Mouse (Mus musculus) limb, embryonic 12.5 days (tissue): ENCODE data around the gene Hmox2. TPM values are rescaled to one million over a fixed set of nuclear protein-coding genes. Genes with fewer than 3 reads are reported as not detected.

Source experiments
- ATAC-seq: fragments of 200-750 bp; cut with Nextera tagmentation; 2 replicates; pipeline ENCODE4 v1.8.0; 2017; ENCODE audit warnings: low read depth, moderate TSS enrichment; ENCODE audit not compliant: insufficient number of reproducible peaks, insufficient read depth, low FRiP score, low TSS enrichment
- H3K27ac ChIP-seq: fragments of 300-500 bp; sonication (generic); 2 replicates; pipeline ENCODE4 v1.5.1; 2016; ENCODE audit warnings: mild to moderate bottlenecking, moderate library complexity
- H3K27me3 ChIP-seq: fragments of 300-500 bp; sonication (generic); 2 replicates; pipeline ENCODE4 v1.6.1; 2016; ENCODE audit warnings: mild to moderate bottlenecking, moderate library complexity
- H3K36me3 ChIP-seq: fragments of 300-500 bp; sonication (generic); 2 replicates; pipeline ENCODE4 v1.6.1; 2016; ENCODE audit warnings: mild to moderate bottlenecking, moderate library complexity
- H3K4me1 ChIP-seq: fragments of 300-500 bp; sonication (generic); replicated peaks from 2 replicates; pipeline ENCODE4 v1.6.1; 2016
- H3K4me2 ChIP-seq: fragments of 300-500 bp; sonication (generic); 2 replicates; pipeline ENCODE4 v1.6.1; 2016; ENCODE audit warnings: mild to moderate bottlenecking, moderate library complexity
- H3K4me3 ChIP-seq: fragments of 300-500 bp; sonication (generic); replicated peaks from 2 replicates; pipeline ENCODE4 v1.5.1; 2016; ENCODE audit warnings: mild to moderate bottlenecking
- H3K9ac ChIP-seq: fragments of 300-500 bp; sonication (generic); replicated peaks from 2 replicates; pipeline ENCODE4 v1.6.1; 2016; ENCODE audit warnings: mild to moderate bottlenecking, moderate library complexity
- H3K9me3 ChIP-seq: fragments of 300-500 bp; sonication (generic); 2 replicates; pipeline ENCODE4 v1.6.1; 2016; ENCODE audit warnings: mild to moderate bottlenecking, moderate library complexity
- WGBS: fragments of 180-500 bp; shearing (Covaris S2); methylation state at CpG from one replicate; pipeline ENCODE4 v1.1.7; 2016; 5-methylcytosine and 5-hydroxymethylcytosine counted together
- polyA plus RNA-seq: library from polyadenylated mRNA; unstranded; fragments of >200 nt; fragmentation: Nextera tagmentation; extraction: Ambion mirVana; gene quantifications from 2 replicates; pipeline ENCODE4 v1.2.1, GENCODE M21; 2016

Gene Hmox2
- polyA plus RNA-seq, 1 experiment from 2014 or later = 106 TPM

DNA sequence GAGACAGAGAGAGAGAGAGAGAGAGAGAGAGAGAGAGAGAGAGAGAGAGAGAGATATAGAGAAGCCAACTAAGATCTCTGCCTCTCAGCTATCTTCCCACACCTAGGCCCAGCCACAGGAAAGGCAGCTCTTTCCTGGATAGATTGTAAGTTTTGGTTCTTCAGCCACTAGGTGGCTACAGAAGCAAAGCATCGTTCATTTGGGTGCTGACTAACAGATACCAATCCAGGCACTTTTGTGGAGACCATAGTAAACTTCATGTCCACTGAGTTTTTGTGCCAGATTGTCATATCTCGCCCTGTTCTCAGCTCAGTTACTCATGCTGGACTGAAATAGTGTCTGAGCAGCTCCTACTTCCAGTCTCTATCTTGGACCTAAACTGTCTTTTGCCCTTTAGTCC, 37.1 kb downstream of the Hmox2 start:
- Histone ChIP-seq H3K9ac (no peak overlapping the region), H3K9me3 (no peaks in the 10 kb centered on the region), H3K4me2 (no peak overlapping the region), H3K27ac (no peak overlapping the region), H3K27me3 (no peaks in the 10 kb centered on the region), H3K4me1 (no peaks in the 10 kb centered on the region), H3K36me3 (peaks cover 55% of the 10 kb centered on the region), H3K4me3 (no peak overlapping the region)
- ATAC-seq = no peak
- WGBS = 41% methylated on average over 2 of the region's 2 CpGs

DNA sequence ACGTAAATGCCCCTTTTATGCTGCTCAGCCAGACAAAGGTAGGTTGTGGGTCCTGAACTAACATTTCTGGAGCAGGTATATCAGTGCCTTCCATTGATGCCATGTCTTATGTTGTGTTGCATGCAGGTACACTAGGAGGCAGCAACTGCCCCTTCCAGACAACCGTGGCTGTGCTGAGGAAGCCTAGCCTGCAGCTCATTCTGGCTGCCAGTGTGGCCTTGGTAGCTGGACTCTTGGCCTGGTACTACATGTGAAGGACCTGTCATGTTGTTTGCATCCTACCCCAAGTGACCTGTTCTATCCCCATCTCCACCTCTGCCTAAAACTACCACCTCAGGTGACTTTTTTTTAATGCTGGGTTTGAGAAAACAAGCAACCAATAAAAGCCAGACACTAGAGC, 39.7 kb downstream of the Hmox2 start:
- H3K4me1 ChIP-seq = no peaks in the 10 kb centered on the region
- peaks cover 81% of the 10 kb centered on the region for H3K36me3 ChIP-seq
- 87% methylated on average over 2 of the region's 2 CpGs for WGBS
- no peak for ATAC-seq
- no peak overlapping the region for H3K27ac ChIP-seq
- H3K4me3 ChIP-seq = no peak overlapping the region
- no peak overlapping the region for H3K4me2 ChIP-seq
- no peaks in the 10 kb centered on the region for H3K27me3 ChIP-seq
- no peak overlapping the region for H3K9ac ChIP-seq
- no peaks in the 10 kb centered on the region for H3K9me3 ChIP-seq

GRCm38 (mm10) chr16:4767012-4767790, 41.0 kb downstream of the Hmox2 start:
- H3K27ac ChIP-seq = no peak overlapping the region
- no peak overlapping the region for H3K4me3 ChIP-seq
- ATAC-seq = no peak
- 83% methylated on average over 6 of the region's 6 CpGs for WGBS
- H3K36me3 ChIP-seq = peaks cover 90% of the 10 kb centered on the region
- H3K9me3 ChIP-seq = no peaks in the 10 kb centered on the region
- no peak overlapping the region for H3K4me2 ChIP-seq
- no peaks in the 10 kb centered on the region for H3K27me3 ChIP-seq
- no peak overlapping the region for H3K9ac ChIP-seq
- H3K4me1 ChIP-seq = no peaks in the 10 kb centered on the region

DNA sequence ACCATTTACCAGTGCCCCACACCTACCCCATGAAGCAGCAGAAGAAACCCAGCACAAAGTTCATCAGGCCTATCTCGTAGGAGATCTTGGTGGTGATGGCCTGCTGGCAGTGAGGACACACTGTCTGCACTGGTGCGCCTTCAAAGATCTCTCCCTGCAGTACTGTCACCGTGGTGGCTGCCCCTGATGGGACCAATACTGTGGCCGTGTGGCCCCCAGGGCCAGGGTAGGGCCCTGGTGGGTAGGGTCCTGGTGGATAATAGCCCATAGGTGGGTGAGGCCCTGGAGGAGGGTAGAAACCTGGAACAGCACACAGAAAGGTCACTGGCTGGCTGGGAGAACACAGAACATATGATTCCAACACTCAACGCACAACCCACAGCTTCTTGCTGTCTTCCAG, 42.6 kb downstream of the Hmox2 start:
- Histone ChIP-seq H3K27me3 (no peaks in the 10 kb centered on the region), H3K36me3 (peaks cover 83% of the 10 kb centered on the region), H3K27ac (no peak overlapping the region), H3K9ac (no peak overlapping the region), H3K4me3 (no peak overlapping the region), H3K4me1 (no peaks in the 10 kb centered on the region; the same call in 1 of the 2 replicates), H3K4me2 (no peak overlapping the region), H3K9me3 (no peaks in the 10 kb centered on the region)
- 95% methylated on average over 5 of the region's 5 CpGs for WGBS
- ATAC-seq = no peak

DNA sequence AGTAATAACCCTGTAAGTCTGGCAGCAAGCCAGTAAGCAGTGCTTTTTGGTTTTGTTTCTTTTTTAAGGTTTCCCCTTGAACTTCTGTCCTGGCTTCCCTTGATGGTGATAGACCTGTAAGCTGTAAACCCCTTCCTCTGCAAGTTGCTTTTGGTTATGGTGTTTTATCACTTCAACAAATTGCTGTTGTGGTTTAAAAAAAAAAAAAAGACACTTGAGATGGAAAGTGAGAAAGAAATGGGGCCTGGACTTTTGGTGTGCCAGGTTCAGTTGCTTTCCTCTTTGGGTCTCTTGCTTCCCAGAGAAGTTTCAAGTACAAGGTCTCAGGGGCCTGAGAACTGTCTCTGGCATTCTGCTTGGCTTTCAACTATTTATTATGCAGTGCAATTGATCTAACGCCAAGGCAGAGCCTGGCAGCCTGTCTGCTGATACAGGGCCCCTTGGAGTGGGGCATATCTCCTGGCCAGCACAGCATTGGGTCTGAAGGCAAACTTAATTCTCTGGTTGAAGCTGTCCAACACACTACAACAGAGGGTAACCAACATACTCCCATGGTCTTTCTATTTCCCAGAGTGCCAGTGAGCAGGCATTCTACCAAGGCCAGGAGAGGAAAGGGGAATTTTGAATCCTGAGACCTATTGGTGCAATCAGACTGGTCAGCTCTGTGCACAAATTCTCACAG, 47.3 kb downstream of the Hmox2 start:
- no peak overlapping the region for H3K4me3 ChIP-seq
- peaks cover 57% of the 10 kb centered on the region for H3K36me3 ChIP-seq
- H3K27me3 ChIP-seq = no peaks in the 10 kb centered on the region
- H3K27ac ChIP-seq = no peak overlapping the region
- 46% methylated on average over 1 of the region's 1 CpGs for WGBS
- no peak for ATAC-seq
- H3K4me2 ChIP-seq = no peak overlapping the region
- H3K9ac ChIP-seq = no peak overlapping the region
- H3K4me1 ChIP-seq = no peaks in the 10 kb centered on the region; the same call in 1 of the 2 replicates
- H3K9me3 ChIP-seq = no peaks in the 10 kb centered on the region

DNA sequence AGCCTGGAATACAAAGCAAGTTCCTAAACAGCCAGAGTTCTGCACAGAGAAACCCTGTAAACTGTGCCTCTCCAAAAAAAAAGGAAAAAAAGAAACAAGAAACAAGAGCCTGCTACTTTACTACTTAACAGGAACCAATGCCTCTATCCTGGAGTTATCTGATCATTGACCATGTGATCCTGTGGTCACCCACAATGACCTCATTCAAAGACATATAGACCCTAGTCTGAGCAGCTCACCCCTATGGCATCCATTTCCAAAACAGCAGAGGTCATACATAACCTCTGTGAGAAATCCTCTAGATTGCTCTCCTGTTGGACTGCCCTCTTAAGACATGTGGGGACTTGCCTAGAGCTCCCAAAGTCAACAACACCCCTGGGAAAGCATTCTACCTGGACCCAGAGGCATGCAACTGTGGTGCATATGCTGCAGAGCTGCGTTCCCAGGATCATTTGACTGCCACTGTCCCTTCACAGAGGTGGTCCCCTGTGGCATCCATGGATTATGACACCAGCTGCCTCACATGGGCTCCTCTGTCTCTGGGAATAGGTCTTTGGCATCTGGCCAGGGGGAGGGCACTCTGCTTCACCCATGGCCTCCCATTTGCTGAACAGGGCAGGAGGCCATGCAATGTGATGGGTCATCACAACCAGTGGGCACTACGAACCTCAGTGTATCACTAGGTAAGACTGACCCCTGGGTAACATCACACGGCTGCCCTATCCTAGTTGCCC, 51.2 kb downstream of the Hmox2 start:
- Histone ChIP-seq H3K9ac (no peak overlapping the region), H3K4me1 (no peaks in the 10 kb centered on the region; the same call in 1 of the 2 replicates), H3K4me3 (no peak overlapping the region), H3K27me3 (no peaks in the 10 kb centered on the region), H3K36me3 (peaks cover 40% of the 10 kb centered on the region), H3K4me2 (no peak overlapping the region), H3K9me3 (no peaks in the 10 kb centered on the region), H3K27ac (no peak overlapping the region)
- WGBS = 92% methylated on average over 3 of the region's 3 CpGs
- peak; percentile 42; the same call in 1 of the 2 replicates for ATAC-seq

GRCm38 (mm10) chr16:4777905-4778609, 51.9 kb downstream of the Hmox2 start:
- ATAC-seq = no peak
- WGBS = 94% methylated on average over 4 of the region's 4 CpGs
- Histone ChIP-seq H3K27ac (no peak overlapping the region), H3K4me1 (no peaks in the 10 kb centered on the region; the same call in 1 of the 2 replicates), H3K9me3 (no peaks in the 10 kb centered on the region), H3K36me3 (peaks cover 42% of the 10 kb centered on the region), H3K27me3 (no peaks in the 10 kb centered on the region), H3K4me3 (no peak overlapping the region), H3K9ac (no peak overlapping the region), H3K4me2 (no peak overlapping the region)

- H3K4me1 ChIP-seq = no peaks in the 10 kb centered on the region
- no peaks in the 10 kb centered on the region for H3K27me3 ChIP-seq
- H3K4me2 ChIP-seq = no peak overlapping the region
- 92% methylated on average over 4 of the region's 4 CpGs for WGBS
- H3K9ac ChIP-seq = no peak overlapping the region
- no peaks in the 10 kb centered on the region for H3K9me3 ChIP-seq
- no peak overlapping the region for H3K4me3 ChIP-seq
- ATAC-seq = no peak
- H3K27ac ChIP-seq = no peak overlapping the region
- H3K36me3 ChIP-seq = peaks cover 49% of the 10 kb centered on the region
Observed at GRCm38 (mm10) chr16:4778940-4779339, 52.8 kb downstream of the Hmox2 start.

GRCm38 (mm10) chr16:4781524-4782196, 55.5 kb downstream of the Hmox2 start:
- no peak for ATAC-seq
- Histone ChIP-seq H3K27me3 (no peaks in the 10 kb centered on the region), H3K9me3 (no peaks in the 10 kb centered on the region), H3K27ac (no peak overlapping the region), H3K36me3 (peaks cover 45% of the 10 kb centered on the region), H3K4me3 (no peak overlapping the region), H3K4me2 (no peak overlapping the region), H3K4me1 (peaks cover 3% of the 10 kb centered on the region; the same call in 1 of the 2 replicates), H3K9ac (no peak overlapping the region)
- WGBS = 84% methylated on average over 5 of the region's 5 CpGs

DNA sequence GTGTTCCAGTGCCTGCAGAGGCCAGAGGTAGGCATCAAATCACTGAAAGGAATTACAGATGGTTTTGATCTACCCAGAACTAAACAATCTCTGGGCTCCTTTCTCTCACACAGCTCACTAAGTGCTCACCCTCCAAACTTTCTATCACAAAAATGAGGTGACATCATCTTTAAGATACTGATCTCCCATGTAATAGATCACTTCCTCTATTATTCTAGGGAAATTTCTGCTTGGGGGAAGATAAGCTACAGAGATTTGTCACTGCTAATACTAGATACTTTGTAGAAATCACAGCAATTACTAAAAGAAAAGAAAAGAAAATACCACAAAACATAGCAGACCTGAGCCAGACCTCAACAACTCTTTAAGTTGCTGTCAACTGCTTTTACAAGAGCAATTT, 56.4 kb downstream of the Hmox2 start:
- no peaks in the 10 kb centered on the region for H3K9me3 ChIP-seq
- no peak overlapping the region for H3K4me2 ChIP-seq
- H3K4me1 ChIP-seq = peaks cover 5% of the 10 kb centered on the region
- H3K27me3 ChIP-seq = no peaks in the 10 kb centered on the region
- ATAC-seq = no peak
- no peak overlapping the region for H3K9ac ChIP-seq
- peaks cover 38% of the 10 kb centered on the region for H3K36me3 ChIP-seq
- no peak overlapping the region for H3K4me3 ChIP-seq
- no peak overlapping the region for H3K27ac ChIP-seq
